Mouse (Mus musculus) ES-E14 (cell line): ENCODE measurements around the gene Fstl3.

Experiments used
- HCFC1 ChIP-seq: IDR thresholded peaks from 2 replicates; pipeline ENCODE4 v1.6.1; 2012; ENCODE audit warnings: low read length, inconsistent platforms, borderline replicate concordance; ENCODE audit not compliant: insufficient read depth
- ZNF384 ChIP-seq: IDR thresholded peaks from 2 replicates; pipeline ENCODE4 v1.6.1; 2012; ENCODE audit warnings: low read depth, low read length, inconsistent platforms

GRCm38 (mm10) chr10:79745898-79746773 lies 30.9 kb upstream of the Fstl3 start, which contains the start of gene Polrmt:
- TF ChIP-seq ZNF384 (peak; percentile 96), HCFC1 (peak; percentile 99)
